Mouse (Mus musculus): ENCODE measurements around the gene Nfia.

DNA sequence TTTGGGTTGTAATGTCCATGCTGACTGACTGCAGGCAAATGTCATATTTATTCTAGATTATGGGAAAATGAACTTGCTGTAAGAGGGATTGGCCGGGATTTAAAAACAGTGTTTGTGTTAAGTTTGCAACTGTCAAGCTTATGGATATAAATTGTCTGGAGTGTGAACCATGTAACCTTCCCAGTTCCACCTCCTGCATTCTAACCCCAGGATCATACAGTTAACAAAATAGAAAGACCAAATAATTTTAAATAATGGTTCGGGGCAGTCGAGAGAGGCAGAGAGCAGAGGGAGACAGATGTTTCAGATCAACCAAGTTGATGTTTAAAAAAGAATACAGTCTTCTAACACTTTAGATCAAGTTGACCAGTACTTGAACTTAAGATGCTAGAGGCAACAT lies 290.7 kb downstream of the Nfia start:
- TF ChIP-seq ZC3H11A (IDR thresholded peaks at IDR 0.05; ENCODE audit: borderline replicate concordance, low read depth, low read length) (no peak), HCFC1 (IDR thresholded peaks at IDR 0.05; ENCODE audit: borderline replicate concordance, insufficient read depth, low read length) (no peak), CHD2 (IDR thresholded peaks at IDR 0.05; ENCODE audit: low read depth, low read length) (no peak), MAFK (IDR thresholded peaks at IDR 0.05; ENCODE audit: insufficient read depth, low read depth, low read length) (no peak)

Data from ES-E14 (cell line).